Mouse (Mus musculus) activated CD4-positive, CD25-positive, alpha-beta regulatory T cell, adult 9 weeks (primary cell): ENCODE results near the gene Pax6. TPM values are rescaled to one million over a fixed set of nuclear protein-coding genes. Genes with fewer than 3 reads are reported as not detected.

Experiments used
- polyA plus RNA-seq: library from polyadenylated mRNA; unstranded; fragments of 100-300 nt; shearing (Covaris generic); gene quantifications from one replicate; pipeline ENCODE4 v1.2.1, GENCODE M21; 2017

The Pax6 gene
- not detected for polyA plus RNA-seq

DNA sequence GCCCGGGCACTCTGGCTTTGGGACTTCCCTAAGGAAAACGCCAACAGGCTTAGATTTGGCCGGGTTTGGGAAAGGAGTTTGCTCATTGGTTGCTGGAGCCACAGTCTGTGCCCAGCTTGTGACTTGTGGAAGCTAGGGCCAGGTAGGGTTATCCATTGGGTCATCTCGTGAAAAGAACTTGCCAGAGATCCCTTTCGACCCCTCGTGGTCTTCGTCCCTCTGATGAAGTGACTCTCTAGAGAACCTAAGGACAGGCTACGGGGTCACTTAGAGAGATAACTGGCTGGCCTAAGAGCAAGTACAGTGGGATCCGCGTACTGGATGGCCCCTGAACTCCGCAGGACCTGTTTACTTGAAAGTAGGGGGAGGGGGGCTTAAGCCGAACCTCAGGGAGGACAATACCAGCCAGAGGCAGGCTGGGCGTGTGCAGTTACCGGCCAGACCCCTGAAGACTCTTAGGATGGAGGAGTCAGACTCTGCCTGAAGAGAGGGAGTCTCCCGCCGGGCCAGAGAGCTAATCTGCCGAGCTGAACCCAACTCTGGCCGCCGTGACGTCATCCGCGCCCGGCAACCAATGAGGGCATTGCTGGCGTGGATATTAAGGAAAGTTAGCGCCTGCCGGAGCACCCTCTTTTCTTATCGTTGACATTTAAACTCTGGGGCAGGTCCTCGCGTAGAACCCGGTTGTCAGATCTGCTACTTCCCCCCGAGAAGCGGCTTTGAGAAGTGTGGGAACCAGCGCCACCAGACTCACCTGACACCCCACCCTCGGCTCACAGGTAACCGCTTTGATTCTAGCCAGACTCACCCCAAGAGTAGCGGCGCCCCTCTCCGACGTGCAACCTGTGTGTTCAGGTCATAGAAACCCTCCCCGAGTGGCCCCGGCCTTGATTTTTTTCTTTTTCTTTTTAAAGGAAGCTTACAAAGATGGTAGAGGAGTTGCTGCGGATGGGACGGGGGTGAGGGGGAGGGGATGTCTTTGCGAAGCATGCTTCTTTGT lies at the start of gene Pax6:
Gene Pax6, plus strand, starts transcription at position 630 of the 1,000 bp plus-strand sequence.

Other genes starting within 250 kb of the Pax6 start
- 24.3 TPM for gene Elp4, start 235.7 kb downstream of the Pax6 start, polyA plus RNA-seq
- 88.5 TPM for gene Immp1l, start 235.7 kb downstream of the Pax6 start, polyA plus RNA-seq